Mouse (Mus musculus) C2C12 (cell line): ENCODE measurements around the gene Rpl18. TPM values are rescaled to one million over a fixed set of nuclear protein-coding genes. Genes with fewer than 3 reads are reported as not detected.

Experiments used
- H3K27me3 ChIP-seq: one replicate; pipeline ENCODE4 v1.6.1; 2011; ENCODE audit not compliant: control insufficient read depth, insufficient read depth, insufficient read length
- H3K36me3 ChIP-seq: one replicate; pipeline ENCODE4 v1.6.1; 2011; ENCODE audit not compliant: control insufficient read depth, insufficient read depth
- H3K4me3 ChIP-seq: one replicate; pipeline ENCODE4 v1.5.1; 2011; ENCODE audit warnings: mild to moderate bottlenecking, control low read depth; ENCODE audit not compliant: poor library complexity, insufficient read depth, severe bottlenecking
- H3K79me2 ChIP-seq: one replicate; pipeline ENCODE4 v1.6.1; 2011; ENCODE audit not compliant: control insufficient read depth, insufficient read depth
- H3K79me3 ChIP-seq: one replicate; pipeline ENCODE4 v1.6.1; 2011; ENCODE audit warnings: low read depth, control low read depth
- H3ac ChIP-seq: one replicate; pipeline ENCODE3; 2011; ENCODE audit warnings: low read depth; ENCODE audit not compliant: control insufficient read depth, insufficient read length
- CEBPB ChIP-seq: IDR thresholded peaks from one replicate; pipeline ENCODE4 v1.6.1; 2011; ENCODE audit warnings: low read depth, mild to moderate bottlenecking, control low read depth, moderate library complexity
- CTCF ChIP-seq: IDR thresholded peaks from one replicate; pipeline ENCODE4 v1.5.1; 2011; ENCODE audit not compliant: control insufficient read depth, insufficient read depth, insufficient read length
- FOSL1 ChIP-seq: IDR thresholded peaks from one replicate; pipeline ENCODE4 v1.8.0; 2011; ENCODE audit warnings: mild to moderate bottlenecking, low read length; ENCODE audit not compliant: poor library complexity, insufficient read depth, severe bottlenecking
- MAX ChIP-seq: IDR thresholded peaks from one replicate; pipeline ENCODE4 v1.6.1; 2011; ENCODE audit warnings: mild to moderate bottlenecking, control low read depth
- MYOD1 ChIP-seq: IDR thresholded peaks from one replicate; pipeline ENCODE4 v1.6.1; 2011; ENCODE audit warnings: low read depth; ENCODE audit not compliant: control insufficient read depth, insufficient read length
- MYOG ChIP-seq: IDR thresholded peaks from one replicate; pipeline ENCODE4 v1.6.1; 2011; ENCODE audit not compliant: control insufficient read depth, insufficient read length; ENCODE audit errors: extremely low read depth
- USF1 ChIP-seq: IDR thresholded peaks from one replicate; pipeline ENCODE4 v1.6.1; 2011; ENCODE audit warnings: low read depth, mild to moderate bottlenecking, control low read depth, moderate library complexity
- polyA plus RNA-seq: library from polyadenylated mRNA; unstranded; fragments of >200 nt; fragmentation: generic; extraction: Trizol; gene quantifications from one replicate; pipeline ENCODE4 v1.2.1, GENCODE M21; 2012; ENCODE audit warnings: missing spikeins

Gene Rpl18
- polyA plus RNA-seq, 1 experiment = 4,453 TPM

DNA sequence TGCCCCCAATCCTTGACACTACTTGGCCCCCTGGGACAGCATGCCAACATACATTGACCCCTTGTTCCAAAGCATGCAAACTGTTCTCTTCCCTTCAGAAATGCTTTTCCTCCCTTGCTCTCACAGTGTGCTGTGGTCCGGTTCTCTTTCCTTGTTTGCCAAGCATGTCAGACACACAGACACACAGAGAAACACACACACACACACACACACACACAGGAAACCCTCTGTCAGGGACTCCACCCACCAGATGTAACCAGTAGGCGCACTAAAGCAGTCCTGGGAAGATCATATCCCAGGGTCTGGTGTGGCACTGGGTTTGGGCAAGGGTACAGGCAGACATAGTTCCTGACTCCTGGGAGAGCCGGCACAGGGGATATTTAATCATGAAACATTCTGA, 28.4 kb upstream of the Rpl18 start:
- H3K79me2 ChIP-seq = no peaks in the 10 kb centered on the region
- H3K79me3 ChIP-seq = no peaks in the 10 kb centered on the region
- H3K4me3 ChIP-seq = no peak overlapping the region
- H3K27me3 ChIP-seq = no peaks in the 10 kb centered on the region
- TF ChIP-seq MYOD1 (no peak), CTCF (no peak), USF1 (no peak), CEBPB (no peak), FOSL1 (no peak), MAX (no peak)
- no peak overlapping the region for H3ac ChIP-seq
- no peaks in the 10 kb centered on the region for H3K36me3 ChIP-seq

- no peaks in the 10 kb centered on the region for H3K27me3 ChIP-seq
- no peaks in the 10 kb centered on the region for H3K79me2 ChIP-seq
- no peak overlapping the region for H3ac ChIP-seq
- no peak overlapping the region for H3K4me3 ChIP-seq
- no peaks in the 10 kb centered on the region for H3K79me3 ChIP-seq
- no peak for TF ChIP-seq MYOG
- TF ChIP-seq FOSL1 = no peak
- no peak for TF ChIP-seq CTCF
- TF ChIP-seq MAX = no peak
- TF ChIP-seq MYOD1 = no peak
- no peak for TF ChIP-seq CEBPB
- no peak for TF ChIP-seq USF1
- H3K36me3 ChIP-seq = no peaks in the 10 kb centered on the region
These were observed 26.2 kb upstream of the Rpl18 start for GRCm38 (mm10) chr7:45689099-45689498.

DNA sequence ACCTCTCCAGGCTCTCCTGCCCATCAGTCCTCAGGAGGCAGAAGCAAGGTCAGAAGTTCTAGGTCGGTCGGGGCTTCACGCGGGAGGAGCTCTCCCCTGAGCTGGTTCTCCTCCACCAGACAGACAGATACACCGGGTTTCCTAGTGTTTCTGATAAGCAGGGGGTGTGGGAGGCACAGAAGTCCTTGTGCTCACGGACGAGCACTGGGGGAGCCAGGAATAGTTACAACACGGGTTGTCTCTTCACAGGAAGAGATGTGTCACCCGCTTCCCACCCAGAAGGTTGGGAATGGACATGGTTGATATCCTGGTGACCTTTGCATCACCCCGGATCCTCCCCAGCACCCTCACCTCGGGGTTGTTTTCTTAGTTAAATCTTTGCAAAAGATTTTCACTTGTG, 25.5 kb upstream of the Rpl18 start:
- Histone ChIP-seq H3K36me3 (no peaks in the 10 kb centered on the region), H3K79me2 (no peaks in the 10 kb centered on the region), H3ac (no peak overlapping the region), H3K4me3 (no peak overlapping the region), H3K79me3 (no peaks in the 10 kb centered on the region), H3K27me3 (no peaks in the 10 kb centered on the region)
- TF ChIP-seq MYOD1 (no peak), MYOG (no peak), MAX (no peak), CTCF (no peak), USF1 (no peak), FOSL1 (no peak), CEBPB (no peak)

DNA sequence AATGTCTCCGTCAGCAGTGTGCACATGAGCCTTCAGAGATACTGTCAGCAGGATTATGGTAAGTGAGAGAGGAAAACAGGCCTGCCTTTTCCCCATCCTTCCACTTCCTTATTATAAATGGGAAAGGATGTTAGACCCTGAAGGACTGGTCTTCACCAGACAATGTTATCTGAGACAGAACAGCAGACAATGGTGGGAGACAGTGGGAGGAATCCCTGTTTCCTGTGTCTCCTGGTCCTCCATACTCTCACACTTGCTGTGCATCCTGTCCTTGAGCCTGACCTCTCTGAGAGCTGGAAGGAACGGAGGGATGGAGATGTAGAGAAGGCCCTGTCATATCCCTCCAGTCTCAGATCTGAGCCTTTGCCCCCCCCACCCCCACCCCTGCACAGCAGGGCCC, 22.9 kb upstream of the Rpl18 start:
- no peaks in the 10 kb centered on the region for H3K36me3 ChIP-seq
- no peaks in the 10 kb centered on the region for H3K79me2 ChIP-seq
- TF ChIP-seq CTCF (no peak), FOSL1 (no peak), MYOG (no peak), MYOD1 (no peak)
- no peaks in the 10 kb centered on the region for H3K79me3 ChIP-seq
- H3K4me3 ChIP-seq = no peak overlapping the region
- H3K27me3 ChIP-seq = no peaks in the 10 kb centered on the region
- no peak overlapping the region for H3ac ChIP-seq

DNA sequence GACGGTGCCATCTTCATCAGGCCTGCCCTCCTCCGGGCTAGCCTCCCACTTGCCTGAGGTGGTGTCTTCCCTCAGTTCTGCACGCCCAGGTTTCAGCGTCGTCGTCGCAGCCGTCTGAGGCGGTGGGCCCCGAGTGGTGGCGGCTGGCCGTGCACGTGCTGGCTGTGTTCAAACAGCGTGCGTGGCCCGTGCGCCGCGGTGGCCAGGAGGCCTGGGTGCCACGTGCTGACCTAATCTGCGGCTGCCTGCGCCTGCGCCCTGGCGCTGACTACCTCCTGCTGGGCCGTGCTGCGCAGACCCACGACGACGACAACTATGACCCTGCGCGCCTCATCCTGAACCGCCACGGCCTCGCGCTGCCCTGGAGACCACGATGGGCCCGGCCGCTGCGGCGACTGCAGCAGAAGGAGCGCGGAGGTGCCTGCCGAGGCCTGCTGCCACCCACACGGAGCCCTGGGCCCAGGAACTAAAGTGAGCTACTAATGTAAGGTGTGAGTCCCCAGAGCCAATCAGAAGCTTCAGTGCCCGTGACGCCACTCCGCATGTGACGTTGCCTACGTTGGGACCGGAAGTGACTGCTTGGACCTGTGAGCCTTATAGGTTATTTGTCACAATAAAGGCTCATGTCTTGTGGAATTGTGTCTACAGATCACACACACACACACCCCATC, 21.2 kb upstream of the Rpl18 start, which contains the start of gene Sec1:
Sec1 (minus strand) TSS at position 482 of the 671 bp plus-strand sequence.
- Histone ChIP-seq H3K27me3 (no peaks in the 10 kb centered on the region), H3K79me2 (no peaks in the 10 kb centered on the region), H3K4me3 (no peak within 1 kb of the TSS), H3K79me3 (no peaks in the 10 kb centered on the region), H3ac (no peak within 1 kb of the TSS), H3K36me3 (no peaks in the 10 kb centered on the region)
- TF ChIP-seq MYOG (no peak), MAX (no peak), USF1 (no peak), CEBPB (no peak), MYOD1 (no peak), FOSL1 (no peak), CTCF (no peak)

DNA sequence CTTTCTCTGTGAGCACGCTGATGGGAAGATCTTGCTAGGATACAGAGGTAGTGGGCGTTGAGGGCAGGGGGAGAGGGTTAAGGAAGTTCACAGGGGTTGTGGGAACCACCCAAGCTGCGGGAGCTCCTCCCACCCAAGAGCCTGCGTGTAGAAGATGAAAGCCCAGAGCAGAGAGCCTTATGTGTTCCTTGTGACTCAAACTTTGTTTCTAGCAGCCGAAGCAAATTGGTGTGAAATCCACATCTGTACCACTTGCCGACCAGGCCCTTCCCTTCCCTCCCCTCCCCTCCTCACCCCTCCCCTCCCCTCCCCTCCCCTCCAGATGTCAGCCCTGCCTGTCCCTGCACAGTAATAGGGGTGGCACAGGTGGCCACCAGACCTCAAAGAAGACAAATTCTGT, 20.2 kb upstream of the Rpl18 start:
- H3K79me3 ChIP-seq = no peaks in the 10 kb centered on the region
- H3ac ChIP-seq = no peak overlapping the region
- no peak for TF ChIP-seq CTCF
- no peak for TF ChIP-seq FOSL1
- no peak for TF ChIP-seq CEBPB
- TF ChIP-seq MYOG = no peak
- TF ChIP-seq MAX = no peak
- no peak for TF ChIP-seq MYOD1
- TF ChIP-seq USF1 = no peak
- no peak overlapping the region for H3K4me3 ChIP-seq
- H3K27me3 ChIP-seq = peaks cover 9% of the 10 kb centered on the region
- no peaks in the 10 kb centered on the region for H3K79me2 ChIP-seq
- H3K36me3 ChIP-seq = no peaks in the 10 kb centered on the region
